Mouse (Mus musculus) neural tube, embryonic 15.5 days (tissue): Measurements from ENCODE around the gene Use1. TPM values are rescaled to one million over a fixed set of nuclear protein-coding genes. Genes with fewer than 3 reads are reported as not detected.
"Not testable (repeated sequence)": the region's sequence is repeated elsewhere in the genome, so short reads cannot be mapped to it uniquely, and the experiment has no call there.

Experiments
- ATAC-seq: fragments of 200-750 bp; cut with Nextera tagmentation; 2 replicates; pipeline ENCODE4 v1.8.0; 2017; ENCODE audit warnings: mild to moderate bottlenecking, moderate TSS enrichment, moderate library complexity; ENCODE audit not compliant: low FRiP score
- H3K27ac ChIP-seq: fragments of 300-500 bp; sonication (generic); replicated peaks from 2 replicates; pipeline ENCODE4 v1.5.1; 2015; ENCODE audit warnings: mild to moderate bottlenecking, inconsistent platforms
- H3K27me3 ChIP-seq: fragments of 300-500 bp; sonication (generic); replicated peaks from 2 replicates; pipeline ENCODE4 v1.6.1; 2015; ENCODE audit warnings: inconsistent platforms
- H3K36me3 ChIP-seq: fragments of 300-500 bp; sonication (generic); 2 replicates; pipeline ENCODE4 v1.6.1; 2015; ENCODE audit warnings: inconsistent platforms
- H3K4me1 ChIP-seq: fragments of 300-500 bp; sonication (generic); 2 replicates; pipeline ENCODE4 v1.6.1; 2015; ENCODE audit warnings: inconsistent platforms
- H3K4me2 ChIP-seq: fragments of 300-500 bp; sonication (generic); 2 replicates; pipeline ENCODE4 v1.6.1; 2015; ENCODE audit warnings: inconsistent platforms, mild to moderate bottlenecking, moderate library complexity
- H3K4me3 ChIP-seq: fragments of 300-500 bp; sonication (generic); replicated peaks from 2 replicates; pipeline ENCODE4 v1.5.1; 2015; ENCODE audit warnings: mild to moderate bottlenecking, inconsistent platforms
- H3K9ac ChIP-seq: fragments of 300-500 bp; sonication (generic); replicated peaks from 2 replicates; pipeline ENCODE4 v1.6.1; 2015; ENCODE audit warnings: mild to moderate bottlenecking, inconsistent platforms
- H3K9me3 ChIP-seq: fragments of 300-500 bp; sonication (generic); replicated peaks from 2 replicates; pipeline ENCODE4 v1.6.1; 2016; ENCODE audit warnings: inconsistent platforms
- WGBS: fragments of 180-500 bp; shearing (Covaris S2); methylation state at CpG from one replicate; pipeline ENCODE4 v1.1.7; 2015; ENCODE audit warnings: mixed read lengths; 5-methylcytosine and 5-hydroxymethylcytosine counted together
- polyA plus RNA-seq: library from polyadenylated mRNA; unstranded; fragments of >200 nt; fragmentation: Nextera tagmentation; extraction: Ambion mirVana; gene quantifications from 2 replicates; pipeline ENCODE4 v1.2.1, GENCODE M21; 2015

Gene Use1
- polyA plus RNA-seq: 121 and 122 TPM in 2 replicates

DNA sequence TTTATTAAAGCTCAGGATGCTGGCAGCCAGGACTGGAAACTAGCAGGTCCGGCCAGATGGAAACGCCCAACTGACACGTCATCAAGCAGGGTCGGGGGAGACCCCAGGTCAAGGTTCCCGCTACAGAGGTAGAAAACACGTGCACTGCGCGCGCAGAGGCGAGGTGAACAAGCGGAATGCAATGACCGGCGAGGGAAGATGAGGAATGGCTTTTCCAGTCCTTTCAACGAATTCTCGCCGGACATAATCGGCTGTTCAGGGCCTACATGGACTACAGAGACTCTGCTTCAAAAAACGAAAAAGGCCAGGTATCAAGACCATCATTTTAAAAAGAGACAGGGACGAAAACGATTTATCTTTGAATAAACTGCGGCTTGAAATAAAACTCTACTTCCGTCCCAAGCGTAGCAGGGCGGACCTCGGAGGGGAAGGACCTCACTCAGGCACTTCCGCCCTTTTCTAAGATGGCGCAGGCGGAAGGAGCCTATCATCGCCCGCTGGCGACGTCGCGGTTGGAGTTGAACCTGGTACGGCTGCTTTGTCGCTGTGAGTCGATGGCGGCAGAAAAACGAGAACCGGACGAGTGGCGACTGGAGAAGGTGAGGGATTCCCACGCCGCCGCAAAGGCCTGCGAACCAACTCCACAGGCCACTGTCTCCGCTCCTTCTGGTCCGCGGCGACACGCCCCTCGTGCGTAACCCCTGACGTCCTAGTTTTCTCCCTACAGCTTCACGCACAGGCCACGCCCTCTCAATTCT lies at the start of gene Use1:
TSS of gene Use1 (plus strand) at position 78 of the 758 bp plus-strand sequence.
- H3K4me2 ChIP-seq: peak within 1 kb of the TSS; percentile 89
- H3K27me3 ChIP-seq: no peaks in the 10 kb centered on the region
- under 1% methylated on average over 56 of the region's 56 CpGs for WGBS
- no peaks in the 10 kb centered on the region for H3K9me3 ChIP-seq
- H3K9ac ChIP-seq: peak within 1 kb of the TSS; percentile 61
- H3K27ac ChIP-seq: peak within 1 kb of the TSS; percentile 98
- peak within 1 kb of the TSS; percentile 65 for H3K4me3 ChIP-seq
- H3K4me1 ChIP-seq: peaks cover 41% of the 10 kb centered on the region
- H3K36me3 ChIP-seq: peaks cover 17% of the 10 kb centered on the region
- ATAC-seq: peak; percentile 83

DNA sequence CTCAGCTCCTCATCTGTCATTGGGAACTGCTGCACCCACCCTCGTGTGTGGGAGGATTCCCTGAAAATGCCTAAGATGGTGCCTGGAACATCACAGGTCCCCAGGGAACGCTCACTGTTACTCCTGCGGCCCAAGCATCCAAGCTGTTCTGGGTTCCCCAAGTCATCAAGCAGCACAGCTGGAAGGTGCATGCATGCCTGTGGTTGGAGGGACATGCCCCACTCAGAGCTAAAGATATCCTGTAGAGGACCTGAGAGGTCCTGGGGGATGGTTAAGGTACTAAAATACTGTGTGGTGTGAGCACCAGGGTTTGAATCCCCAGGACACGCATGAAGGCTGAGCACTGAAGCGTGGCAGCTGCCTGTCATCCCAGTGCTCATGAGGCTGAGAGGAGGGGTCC lies 48.0 kb upstream of the Use1 start:
- WGBS: 90% methylated on average over 5 of the region's 5 CpGs
- not testable (repeated sequence) for H3K27me3 ChIP-seq, H3K9ac ChIP-seq, H3K9me3 ChIP-seq, ATAC-seq, H3K4me2 ChIP-seq, H3K4me3 ChIP-seq, H3K27ac ChIP-seq, H3K4me1 ChIP-seq
- H3K36me3 ChIP-seq: peaks cover 35% of the 10 kb centered on the region

DNA sequence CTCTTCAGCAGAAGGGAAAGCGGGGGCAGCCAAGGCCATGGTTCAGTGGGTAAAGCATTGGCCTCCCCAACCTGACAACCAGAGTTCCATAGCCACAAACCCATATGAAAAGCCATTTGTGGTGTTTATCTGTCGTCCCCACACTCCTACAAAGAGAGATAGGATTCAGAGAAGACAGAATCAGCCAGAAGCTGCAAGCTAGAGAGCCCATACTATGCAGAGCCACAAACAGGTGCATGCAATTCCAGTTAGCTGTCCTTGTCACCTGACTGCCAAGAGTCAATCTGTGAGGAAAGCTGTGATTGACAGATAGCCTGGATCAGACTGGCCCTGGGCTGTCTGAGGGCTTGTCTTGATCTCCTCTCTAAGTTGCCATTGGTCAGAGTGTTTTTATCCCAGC lies 46.9 kb upstream of the Use1 start:
- H3K36me3 ChIP-seq: peaks cover 47% of the 10 kb centered on the region
- ATAC-seq, H3K9ac ChIP-seq, H3K4me3 ChIP-seq, H3K4me1 ChIP-seq, H3K4me2 ChIP-seq, H3K27ac ChIP-seq, H3K27me3 ChIP-seq, H3K9me3 ChIP-seq: not testable (repeated sequence)
- WGBS: 91% methylated on average over 2 of the region's 2 CpGs

DNA sequence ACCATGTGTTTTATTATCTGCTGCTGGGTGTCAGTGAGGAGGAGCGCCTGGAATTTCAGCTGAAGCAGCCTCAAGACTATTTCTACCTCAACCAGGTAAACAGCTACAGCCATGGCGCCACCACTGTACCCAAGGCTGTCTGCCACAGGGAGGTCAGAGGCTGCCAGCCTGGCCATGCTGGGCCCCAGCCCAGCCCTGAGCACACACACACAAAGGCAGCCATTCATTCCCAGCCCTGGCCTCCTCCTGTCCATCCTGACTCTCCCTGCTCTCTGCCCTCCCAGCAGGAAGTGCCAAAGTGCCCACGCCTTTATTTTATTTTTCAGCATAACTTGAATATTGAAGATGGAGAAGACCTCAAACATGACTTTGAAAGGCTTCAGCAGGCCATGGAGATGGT lies 43.7 kb upstream of the Use1 start:
- Histone ChIP-seq H3K4me1 (no peaks in the 10 kb centered on the region), H3K27me3 (no peaks in the 10 kb centered on the region), H3K9me3 (no peaks in the 10 kb centered on the region), H3K36me3 (peaks cover 57% of the 10 kb centered on the region), H3K27ac (no peak overlapping the region), H3K9ac (no peak overlapping the region), H3K4me2 (no peak overlapping the region), H3K4me3 (no peak overlapping the region)
- ATAC-seq: no peak
- WGBS: 84% methylated on average over 3 of the region's 3 CpGs

DNA sequence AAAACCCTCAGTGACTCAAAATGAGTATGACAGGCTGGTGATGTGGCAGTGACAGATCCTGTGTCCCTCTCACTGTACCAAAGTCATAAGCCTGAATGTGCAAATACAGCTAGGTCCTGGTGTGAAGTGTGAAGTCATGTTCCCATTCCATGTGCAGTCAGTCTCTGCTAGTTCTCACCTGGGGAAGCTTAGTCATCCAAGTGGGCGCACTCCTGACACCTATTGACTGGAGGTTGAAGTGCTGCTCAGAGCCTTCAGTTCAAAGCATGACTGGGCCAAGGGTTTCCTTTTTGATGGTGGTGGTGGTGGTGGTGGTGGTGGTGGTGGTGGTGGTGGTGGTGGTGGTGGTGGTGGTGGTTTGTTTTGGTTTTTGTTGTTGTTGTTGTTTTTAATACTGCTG lies 41.8 kb upstream of the Use1 start:
- no peak overlapping the region for H3K27ac ChIP-seq
- H3K4me3 ChIP-seq: no peak overlapping the region
- no peaks in the 10 kb centered on the region for H3K9me3 ChIP-seq
- H3K27me3 ChIP-seq: no peaks in the 10 kb centered on the region
- H3K9ac ChIP-seq: no peak overlapping the region
- no peak overlapping the region for H3K4me2 ChIP-seq
- H3K36me3 ChIP-seq: peaks cover 73% of the 10 kb centered on the region
- ATAC-seq: no peak
- 93% methylated on average over 1 of the region's 1 CpGs for WGBS
- no peaks in the 10 kb centered on the region for H3K4me1 ChIP-seq

DNA sequence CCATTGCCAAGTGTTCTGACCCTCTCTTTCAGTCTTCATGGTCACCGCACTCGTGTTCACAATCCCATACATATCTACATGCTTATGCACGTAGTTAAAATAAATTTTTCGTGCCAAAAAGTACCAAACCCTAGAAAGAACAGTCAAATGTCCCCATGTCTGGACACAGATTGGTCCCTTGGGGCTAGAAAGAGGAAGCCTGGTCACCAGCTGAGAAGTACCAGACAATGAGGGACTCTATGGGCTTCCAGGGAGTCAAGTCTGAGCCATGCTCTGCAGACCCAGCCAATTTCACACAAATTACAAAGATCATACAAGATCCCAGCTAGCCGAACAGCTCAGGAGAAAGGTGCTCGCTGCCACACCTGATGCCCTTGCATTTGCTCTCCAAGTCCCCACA lies 28.8 kb upstream of the Use1 start:
- H3K4me1 ChIP-seq, H3K4me3 ChIP-seq, H3K9ac ChIP-seq, H3K27me3 ChIP-seq, H3K4me2 ChIP-seq, H3K9me3 ChIP-seq, H3K27ac ChIP-seq, ATAC-seq: not testable (repeated sequence)
- peaks cover 61% of the 10 kb centered on the region for H3K36me3 ChIP-seq
- 97% methylated on average over 6 of the region's 6 CpGs for WGBS

DNA sequence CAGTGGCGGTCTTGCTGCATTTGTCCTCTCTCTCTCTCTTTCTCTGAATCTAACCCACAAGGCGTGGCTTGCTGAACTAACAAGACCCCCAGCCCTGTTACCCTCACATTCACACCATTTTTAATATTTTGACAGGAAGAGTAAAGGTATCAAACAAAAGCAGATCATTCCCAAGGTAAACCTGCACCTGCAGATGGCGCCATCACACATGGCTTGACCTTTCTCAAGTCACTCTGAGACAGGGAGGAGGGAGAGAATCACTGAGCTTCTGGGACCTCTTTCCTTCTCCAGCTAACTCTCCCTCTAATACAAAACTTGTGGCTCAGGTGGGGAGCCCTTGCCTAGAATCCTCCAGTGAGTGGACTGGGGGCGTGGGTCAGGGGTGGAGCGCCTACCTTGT lies 26.0 kb upstream of the Use1 start:
- no peak overlapping the region for H3K4me2 ChIP-seq
- no peaks in the 10 kb centered on the region for H3K27me3 ChIP-seq
- H3K4me1 ChIP-seq: no peaks in the 10 kb centered on the region
- no peak overlapping the region for H3K4me3 ChIP-seq
- no peak overlapping the region for H3K9ac ChIP-seq
- 84% methylated on average over 5 of the region's 5 CpGs for WGBS
- H3K9me3 ChIP-seq: no peaks in the 10 kb centered on the region
- H3K27ac ChIP-seq: no peak overlapping the region
- no peak for ATAC-seq
- H3K36me3 ChIP-seq: peaks cover 69% of the 10 kb centered on the region

DNA sequence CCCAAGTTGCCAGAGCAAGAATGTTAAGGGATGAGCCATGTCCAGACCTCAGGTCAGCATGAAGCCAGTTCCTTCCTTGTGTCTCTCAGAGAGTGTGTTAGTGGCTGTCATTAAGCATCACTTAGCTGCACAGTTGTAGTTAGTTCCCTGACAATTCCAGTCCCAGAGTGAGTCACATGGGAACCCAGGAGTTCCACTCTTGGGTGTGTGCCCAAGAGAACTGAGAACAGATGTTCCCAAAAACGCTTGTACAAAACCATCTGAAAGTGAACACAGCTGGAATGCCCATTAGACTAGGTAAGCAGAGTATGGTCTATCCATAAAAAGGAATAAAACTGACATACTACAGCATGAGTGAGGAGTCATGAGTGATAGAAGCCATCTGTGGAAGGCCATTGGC lies 20.1 kb upstream of the Use1 start:
- no peak overlapping the region for H3K27ac ChIP-seq
- no peak overlapping the region for H3K4me2 ChIP-seq
- H3K9ac ChIP-seq: no peak overlapping the region
- H3K36me3 ChIP-seq: peaks cover 90% of the 10 kb centered on the region
- H3K27me3 ChIP-seq: no peaks in the 10 kb centered on the region
- H3K4me3 ChIP-seq: no peak overlapping the region
- ATAC-seq: no peak
- H3K4me1 ChIP-seq: no peaks in the 10 kb centered on the region
- no peaks in the 10 kb centered on the region for H3K9me3 ChIP-seq
- 75% methylated on average over 1 of the region's 1 CpGs for WGBS

DNA sequence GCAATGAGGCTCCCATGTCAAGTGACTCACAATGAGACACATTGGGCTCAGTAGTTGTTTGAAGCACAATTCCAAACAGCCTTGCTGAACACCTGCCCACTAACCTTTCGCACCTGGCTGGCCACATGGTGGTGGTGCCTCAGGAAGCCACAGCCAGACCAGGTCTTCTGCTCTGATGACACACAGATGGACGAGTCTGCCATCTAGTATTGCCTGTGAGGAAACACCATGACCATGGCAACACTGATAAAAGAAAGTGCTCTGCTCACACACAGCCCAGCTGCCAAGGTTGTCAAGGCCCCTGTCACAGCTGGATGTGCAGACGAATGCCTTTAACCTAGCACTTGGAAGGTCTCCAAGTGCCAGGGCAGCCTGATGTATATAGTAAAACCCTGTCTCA lies 15.5 kb upstream of the Use1 start:
- peaks cover 95% of the 10 kb centered on the region for H3K36me3 ChIP-seq
- no peaks in the 10 kb centered on the region for H3K9me3 ChIP-seq
- H3K9ac ChIP-seq: no peak overlapping the region
- no peaks in the 10 kb centered on the region for H3K4me1 ChIP-seq
- 73% methylated on average over 3 of the region's 3 CpGs for WGBS
- ATAC-seq: no peak
- H3K27me3 ChIP-seq: no peaks in the 10 kb centered on the region
- no peak overlapping the region for H3K27ac ChIP-seq
- no peak overlapping the region for H3K4me2 ChIP-seq
- H3K4me3 ChIP-seq: no peak overlapping the region

DNA sequence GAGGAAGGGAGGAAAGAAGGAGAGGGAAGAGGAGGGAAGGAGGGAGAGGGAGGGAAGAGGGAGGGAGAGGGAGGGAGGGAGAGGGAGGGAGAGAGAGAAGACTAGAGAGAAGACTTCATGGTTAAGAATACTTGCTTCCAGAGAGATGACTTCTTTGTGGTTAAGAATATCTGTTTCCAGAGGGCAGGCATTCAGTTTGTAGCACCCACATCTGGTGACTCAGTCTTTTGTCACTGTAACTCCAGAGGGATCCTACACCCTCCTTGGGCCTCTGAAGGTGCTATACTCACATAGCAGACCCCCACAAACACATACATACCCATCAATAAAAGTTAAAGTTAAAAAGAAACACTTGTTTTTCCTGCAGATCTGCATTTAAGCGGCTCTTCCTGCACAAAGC lies 15.1 kb upstream of the Use1 start:
- Histone ChIP-seq H3K9ac (no peak overlapping the region), H3K27me3 (no peaks in the 10 kb centered on the region), H3K9me3 (no peaks in the 10 kb centered on the region), H3K36me3 (peaks cover 95% of the 10 kb centered on the region), H3K27ac (no peak overlapping the region), H3K4me2 (no peak overlapping the region), H3K4me1 (no peaks in the 10 kb centered on the region), H3K4me3 (no peak overlapping the region)
- 97% methylated on average over 1 of the region's 1 CpGs for WGBS
- ATAC-seq: no peak

DNA sequence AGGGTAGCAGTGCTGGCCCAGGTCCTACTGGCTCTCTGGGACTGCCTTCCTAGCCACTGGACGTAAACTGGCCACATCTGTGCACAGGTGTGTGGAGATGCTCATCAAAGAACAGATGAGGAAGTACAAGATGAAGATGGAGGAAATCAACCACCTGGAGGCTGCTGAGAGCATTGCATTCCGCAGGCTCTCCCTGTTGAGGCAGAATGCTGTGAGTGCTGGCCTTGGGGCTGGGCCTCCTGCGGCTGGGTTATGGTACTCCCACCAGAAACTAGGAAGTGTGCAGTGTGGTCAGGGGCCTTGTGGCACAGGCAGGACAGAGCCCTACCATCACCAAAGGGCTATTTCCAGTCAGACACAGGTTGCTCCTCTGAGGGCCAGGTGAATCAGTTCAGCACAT lies 8.6 kb upstream of the Use1 start:
- Histone ChIP-seq H3K9ac (no peak overlapping the region), H3K9me3 (no peaks in the 10 kb centered on the region), H3K4me2 (no peak overlapping the region), H3K36me3 (peaks cover 82% of the 10 kb centered on the region), H3K27me3 (no peaks in the 10 kb centered on the region), H3K4me1 (no peaks in the 10 kb centered on the region), H3K4me3 (no peak overlapping the region), H3K27ac (no peak overlapping the region)
- ATAC-seq: no peak
- 97% methylated on average over 3 of the region's 3 CpGs for WGBS

DNA sequence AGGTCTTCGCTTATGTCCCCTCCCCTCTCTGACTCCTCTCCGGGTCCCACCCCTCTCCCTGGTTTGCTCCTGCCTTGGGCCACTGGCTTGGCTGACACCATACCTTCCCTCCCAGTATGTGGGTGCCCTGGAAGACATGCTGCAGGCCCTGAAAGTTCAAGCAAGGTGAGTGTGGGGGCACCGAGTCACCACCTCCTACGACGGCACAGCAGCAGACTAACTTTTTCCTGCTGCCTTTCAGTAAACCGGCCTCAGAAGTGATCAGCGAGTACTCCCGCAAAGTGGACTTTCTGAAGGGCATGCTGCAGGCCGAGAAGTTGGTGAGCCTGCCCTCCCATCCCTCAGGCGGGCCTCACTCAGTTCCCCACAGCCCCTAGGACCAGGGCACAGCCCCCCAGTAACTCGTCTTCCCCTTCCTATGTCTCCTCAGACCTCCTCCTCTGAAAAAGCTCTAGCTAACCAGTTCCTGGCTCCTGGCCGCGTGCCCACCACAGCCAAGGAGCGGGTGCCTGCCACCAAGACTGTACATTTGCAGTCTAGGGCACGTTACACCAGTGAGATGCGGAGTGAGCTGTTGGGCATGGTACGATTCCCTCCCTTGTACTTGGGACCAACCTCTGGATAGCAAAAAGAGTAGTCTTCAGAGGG lies 1.0 kb downstream of the Use1 start:
- Histone ChIP-seq H3K4me2 (peak overlapping the region; percentile 89), H3K9ac (peak overlapping the region; percentile 61), H3K27me3 (no peaks in the 10 kb centered on the region), H3K4me3 (peak overlapping the region; percentile 65), H3K4me1 (peaks cover 41% of the 10 kb centered on the region), H3K27ac (peak overlapping the region; percentile 98), H3K36me3 (peaks cover 17% of the 10 kb centered on the region), H3K9me3 (no peaks in the 10 kb centered on the region)
- 51% methylated on average over 17 of the region's 17 CpGs for WGBS
- no peak for ATAC-seq
